Mouse (Mus musculus) lung, embryonic 14.5 days (tissue): ENCODE results near the gene AC124502.3. TPM values are rescaled to one million over a fixed set of nuclear protein-coding genes. Genes with fewer than 3 reads are reported as not detected.

Experiments
- ATAC-seq: fragments of 200-750 bp; cut with Nextera tagmentation; 2 replicates; pipeline ENCODE4 v1.8.0; 2017; ENCODE audit warnings: mild to moderate bottlenecking, moderate TSS enrichment, moderate library complexity; ENCODE audit not compliant: insufficient read depth
- DNase-seq: peaks from one replicate; pipeline ENCODE4 v3.0.0-alpha.2; 2015
- H3K27ac ChIP-seq: fragments of 300-500 bp; sonication (generic); 2 replicates; pipeline ENCODE4 v1.5.1; 2014; ENCODE audit warnings: low read depth, mild to moderate bottlenecking, moderate library complexity
- H3K27me3 ChIP-seq: fragments of 300-500 bp; sonication (generic); 2 replicates; pipeline ENCODE4 v1.6.1; 2014; ENCODE audit warnings: low read length, control low read depth; ENCODE audit not compliant: insufficient read depth
- H3K36me3 ChIP-seq: fragments of 300-500 bp; sonication (generic); 2 replicates; pipeline ENCODE4 v1.6.1; 2014; ENCODE audit warnings: control low read depth; ENCODE audit not compliant: insufficient read depth
- H3K4me1 ChIP-seq: fragments of 300-500 bp; sonication (generic); 2 replicates; pipeline ENCODE4 v1.6.1; 2014; ENCODE audit warnings: antibody characterized with exemption, control low read depth; ENCODE audit not compliant: insufficient read depth
- H3K4me2 ChIP-seq: fragments of 300-500 bp; sonication (generic); 2 replicates; pipeline ENCODE4 v1.6.1; 2014; ENCODE audit warnings: mild to moderate bottlenecking
- H3K4me3 ChIP-seq: fragments of 300-500 bp; sonication (generic); 2 replicates; pipeline ENCODE4 v1.5.1; 2014; ENCODE audit warnings: low read depth, low read length
- H3K9ac ChIP-seq: fragments of 300-500 bp; sonication (generic); 2 replicates; pipeline ENCODE4 v1.6.1; 2014
- H3K9me3 ChIP-seq: fragments of 300-500 bp; sonication (generic); 2 replicates; pipeline ENCODE4 v1.6.1; 2016; ENCODE audit warnings: low read depth, low read length, control low read depth
- CTCF ChIP-seq: IDR thresholded peaks from 2 replicates; pipeline ENCODE4 v1.5.1; 2016; ENCODE audit warnings: antibody characterized with exemption, low read depth
- WGBS: fragments of 180-500 bp; shearing (Covaris S2); extraction: QIAGEN DNeasy Blood & Tissue Kit; methylation state at CpG from one replicate; pipeline ENCODE4 v1.1.7; 2014; 5-methylcytosine and 5-hydroxymethylcytosine counted together
- polyA plus RNA-seq: library from polyadenylated mRNA; unstranded; fragments of >200 nt; fragmentation: Nextera tagmentation; extraction: Ambion mirVana; gene quantifications from 2 replicates; pipeline ENCODE4 v1.2.1, GENCODE M21; 2014

The AC124502.3 gene
- 1.3 and 1.8 TPM in 2 replicates for polyA plus RNA-seq

- no peaks in the 10 kb centered on the region for H3K27me3 ChIP-seq
- peak; percentile 97 for DNase-seq
- peak within 1 kb of the TSS; percentile 85 for H3K4me3 ChIP-seq
- peak within 1 kb of the TSS; percentile 88 for H3K9ac ChIP-seq
- no peaks in the 10 kb centered on the region for H3K9me3 ChIP-seq
- peak within 1 kb of the TSS; percentile 89 for H3K27ac ChIP-seq
- 0% methylated on average over 44 of the region's 44 CpGs for WGBS
- peak within 1 kb of the TSS; percentile 96 for H3K4me2 ChIP-seq
- ATAC-seq, result peak; percentile 90
- peaks cover 14% of the 10 kb centered on the region for H3K4me1 ChIP-seq
- peak; percentile 56 for TF ChIP-seq CTCF
- 0 out of 2 replicates have a peak, but pooled peaks cover 4% of the 10 kb centered on the region for H3K36me3 ChIP-seq
Observed at GRCm38 (mm10) chr19:5038709-5039156, at the start of gene AC124502.3, which contains the start of gene B4gat1. Gene AC124502.3, plus strand, starts transcription at chr19:5038891. Gene B4gat1, plus strand, starts transcription at chr19:5038826.

DNA sequence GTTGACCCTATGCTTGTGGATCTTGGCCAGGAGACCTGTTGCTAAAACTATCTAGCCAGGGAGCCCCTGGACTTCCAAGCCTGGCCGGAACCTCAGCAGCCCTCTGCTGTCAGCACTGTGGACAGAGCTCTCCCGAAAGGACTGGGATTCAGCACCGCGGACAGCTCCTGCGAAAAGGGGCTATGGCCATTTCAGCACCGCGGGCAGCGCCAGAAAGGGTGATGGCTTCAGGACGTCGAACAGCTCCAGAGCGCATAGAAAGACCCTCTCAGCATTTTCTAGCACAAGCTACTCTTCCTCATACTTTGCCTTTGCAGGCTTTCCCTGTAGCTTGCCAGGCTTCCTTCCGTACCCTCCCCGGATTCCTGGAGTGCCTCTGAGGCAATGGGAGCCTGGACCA lies 49.7 kb upstream of the AC124502.3 start:
- no peaks in the 10 kb centered on the region for H3K9me3 ChIP-seq
- H3K9ac ChIP-seq, result no peak overlapping the region
- peaks cover 38% of the 10 kb centered on the region for H3K27me3 ChIP-seq
- WGBS, result 2% methylated on average over 13 of the region's 13 CpGs
- DNase-seq (peak; percentile 97), ATAC-seq (peak; percentile 47; the same call in 1 of the 2 replicates)
- no peaks in the 10 kb centered on the region for H3K4me1 ChIP-seq
- no peaks in the 10 kb centered on the region for H3K36me3 ChIP-seq
- H3K27ac ChIP-seq, result no peak overlapping the region
- peak; percentile 33; the same call in 1 of the 2 replicates for TF ChIP-seq CTCF
- no peak overlapping the region for H3K4me2 ChIP-seq
- H3K4me3 ChIP-seq, result no peak overlapping the region

- Histone ChIP-seq H3K27me3 (peaks cover 31% of the 10 kb centered on the region), H3K9me3 (no peaks in the 10 kb centered on the region), H3K36me3 (no peaks in the 10 kb centered on the region), H3K4me1 (no peaks in the 10 kb centered on the region), H3K4me3 (no peak overlapping the region), H3K4me2 (no peak overlapping the region), H3K9ac (no peak overlapping the region), H3K27ac (no peak overlapping the region)
- TF ChIP-seq CTCF, result no peak
- ATAC-seq, result no peak
- 20% methylated on average over 44 of the region's 47 CpGs for WGBS
- no peak for DNase-seq
Observed at GRCm38 (mm10) chr19:4989434-4990255, 49.0 kb upstream of the AC124502.3 start.

DNA sequence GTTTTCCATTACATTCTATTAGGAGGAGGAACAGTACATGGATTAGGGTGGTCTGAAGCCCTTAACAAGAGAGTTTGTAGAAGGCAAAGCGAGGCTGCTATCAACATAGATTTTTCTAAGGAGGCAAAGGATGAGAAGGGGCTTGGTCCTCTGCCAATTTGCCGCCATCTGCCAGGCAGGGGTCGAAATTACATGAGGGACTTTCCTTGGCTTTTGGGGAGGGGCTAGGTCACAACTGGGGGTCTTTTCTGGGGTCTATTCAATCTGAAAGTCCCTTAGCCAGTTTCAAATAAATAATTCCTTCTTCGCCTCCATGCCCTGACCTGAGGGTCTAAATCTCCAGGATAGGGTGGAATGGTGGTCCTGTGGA lies 48.5 kb upstream of the AC124502.3 start, which contains the start of gene Npas4:
Gene Npas4, minus strand, starts transcription at position 61 of the 370 bp plus-strand sequence.
- Histone ChIP-seq H3K4me2 (no peak within 1 kb of the TSS), H3K9me3 (no peaks in the 10 kb centered on the region), H3K27ac (no peak within 1 kb of the TSS), H3K9ac (no peak within 1 kb of the TSS), H3K4me1 (no peaks in the 10 kb centered on the region), H3K27me3 (peaks cover 31% of the 10 kb centered on the region), H3K36me3 (no peaks in the 10 kb centered on the region), H3K4me3 (no peak within 1 kb of the TSS)
- no peak for ATAC-seq
- no peak for DNase-seq
- WGBS, result 18% methylated on average over 4 of the region's 4 CpGs
- TF ChIP-seq CTCF, result no peak

DNA sequence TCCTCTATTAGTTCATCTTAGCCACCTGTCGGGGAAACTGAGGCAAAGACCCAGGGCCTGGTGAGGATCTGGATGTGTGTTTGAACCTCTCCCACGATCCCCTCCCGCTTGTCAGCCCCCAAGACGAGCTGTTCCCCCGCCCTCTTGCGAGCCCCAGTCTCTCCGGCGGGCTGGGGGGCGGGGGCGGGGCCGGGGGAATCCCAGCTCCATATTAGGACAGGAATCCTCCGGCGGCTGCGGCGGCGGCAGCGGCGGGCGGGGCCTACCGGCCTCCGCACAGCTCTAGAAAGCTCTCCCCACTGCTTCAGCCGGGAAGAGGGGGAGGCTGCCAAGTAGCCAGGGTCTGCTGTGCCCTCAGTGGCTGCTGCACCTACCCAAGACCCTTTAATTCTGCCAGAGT lies 48.0 kb upstream of the AC124502.3 start:
- Histone ChIP-seq H3K9me3 (no peaks in the 10 kb centered on the region), H3K4me1 (no peaks in the 10 kb centered on the region), H3K9ac (no peak overlapping the region), H3K4me3 (no peak overlapping the region), H3K27ac (no peak overlapping the region), H3K27me3 (peaks cover 31% of the 10 kb centered on the region), H3K4me2 (no peak overlapping the region), H3K36me3 (no peaks in the 10 kb centered on the region)
- DNase-seq (peak; percentile 28), ATAC-seq (no peak)
- TF ChIP-seq CTCF, result no peak
- under 1% methylated on average over 22 of the region's 22 CpGs for WGBS

GRCm38 (mm10) chr19:4992371-4992770 lies 46.3 kb upstream of the AC124502.3 start:
- no peaks in the 10 kb centered on the region for H3K4me1 ChIP-seq
- H3K4me3 ChIP-seq, result no peak overlapping the region

DNA sequence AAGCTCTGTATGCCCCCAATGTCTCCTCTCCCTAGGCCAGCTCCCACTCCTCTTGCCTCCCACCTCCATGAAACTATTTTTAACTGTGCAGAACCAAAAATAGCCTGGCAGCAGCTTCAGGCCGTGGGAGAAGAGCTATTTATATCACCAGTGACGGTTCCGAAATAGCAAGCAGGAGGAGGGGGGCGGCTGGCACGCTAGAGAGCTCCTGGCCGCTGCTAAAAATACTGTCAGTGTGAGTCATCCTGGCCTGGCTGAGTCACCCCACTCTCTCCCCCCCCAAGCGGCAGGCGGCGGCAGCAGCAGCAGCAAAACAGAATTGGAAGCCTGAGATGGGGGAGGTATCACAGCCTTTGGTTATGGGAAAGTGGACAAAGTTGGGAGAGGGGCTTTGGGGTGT lies 45.8 kb upstream of the AC124502.3 start:
- WGBS, result 6% methylated on average over 9 of the region's 9 CpGs
- H3K27me3 ChIP-seq, result peaks cover 31% of the 10 kb centered on the region
- DNase-seq, result peak; percentile 56

More at GRCm38 (mm10) chr19:4992371-4992770, 46.3 kb upstream of the AC124502.3 start:
- Histone ChIP-seq H3K27ac (no peak overlapping the region), H3K27me3 (peaks cover 31% of the 10 kb centered on the region), H3K36me3 (no peaks in the 10 kb centered on the region), H3K4me2 (no peak overlapping the region; the same call in 1 of the 2 replicates), H3K9me3 (no peaks in the 10 kb centered on the region), H3K9ac (no peak overlapping the region)
- DNase-seq (peak; percentile 39), ATAC-seq (no peak)
- WGBS, result 7% methylated on average over 8 of the region's 8 CpGs
- TF ChIP-seq CTCF, result no peak

More for the DNA sequence above, 45.8 kb upstream of the AC124502.3 start:
- 0 out of 2 replicates have a peak, but pooled peaks have one; percentile 49 for ATAC-seq
- H3K9me3 ChIP-seq, result no peaks in the 10 kb centered on the region
- H3K36me3 ChIP-seq, result no peaks in the 10 kb centered on the region
- no peak overlapping the region for H3K4me3 ChIP-seq
- TF ChIP-seq CTCF, result no peak
- H3K4me2 ChIP-seq, result no peak overlapping the region; the same call in 1 of the 2 replicates
- no peak overlapping the region for H3K27ac ChIP-seq
- no peaks in the 10 kb centered on the region for H3K4me1 ChIP-seq
- no peak overlapping the region for H3K9ac ChIP-seq
